Mouse (Mus musculus): ENCODE results near the gene Gjb6.

The Gjb6 gene

DNA sequence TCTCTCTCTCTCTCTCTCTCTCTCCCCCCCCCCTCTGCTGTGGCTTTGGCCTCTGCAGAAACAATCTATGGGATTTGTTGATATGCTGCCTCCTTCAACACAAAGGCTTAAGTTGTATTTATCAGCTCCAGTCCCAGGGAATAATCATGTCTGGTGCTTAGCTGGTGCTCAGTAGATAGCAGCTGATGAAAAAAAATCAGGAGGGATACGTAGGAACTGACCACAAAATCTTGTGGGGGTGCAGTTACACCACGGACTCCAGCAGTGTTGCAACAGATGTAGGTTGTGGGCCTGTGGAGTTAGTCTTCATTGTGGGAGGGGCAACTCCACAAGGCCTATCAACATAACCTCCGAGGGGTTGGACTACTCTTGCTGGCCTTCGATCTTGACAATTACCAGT lies 37.6 kb downstream of the Gjb6 start:
- in situ Hi-C loops (cut with MboI; ENCODE audit: low pct_unique_long_range_greater_than_20kb in 1 of 2, low sequenced_read_pairs in 2 of 2, unreplicated experiment in 1 of 2) = no loop called here

DNA sequence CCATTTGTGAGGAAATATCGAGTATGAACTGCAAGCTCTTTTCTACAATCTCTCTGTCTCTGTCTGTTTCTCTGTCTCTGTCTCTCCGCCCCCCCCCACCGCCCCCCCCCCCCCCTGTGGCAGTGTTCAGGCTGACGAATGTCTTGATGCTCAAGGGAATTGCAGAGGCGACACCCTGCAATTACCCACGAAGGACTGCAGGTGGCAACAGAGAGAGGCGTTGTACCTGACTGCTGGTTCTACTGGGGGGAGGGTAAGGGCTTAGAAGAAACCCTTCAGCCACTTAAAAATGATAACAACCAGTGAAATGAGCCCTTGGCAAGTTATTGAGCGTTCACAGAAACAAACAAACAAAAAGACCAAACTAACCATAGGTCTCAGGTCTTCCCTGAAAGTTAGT lies 40.4 kb downstream of the Gjb6 start:
- in situ Hi-C loops (cut with MboI; ENCODE audit: low pct_unique_long_range_greater_than_20kb in 1 of 2, low sequenced_read_pairs in 2 of 2, unreplicated experiment in 1 of 2) = no loop called here

DNA sequence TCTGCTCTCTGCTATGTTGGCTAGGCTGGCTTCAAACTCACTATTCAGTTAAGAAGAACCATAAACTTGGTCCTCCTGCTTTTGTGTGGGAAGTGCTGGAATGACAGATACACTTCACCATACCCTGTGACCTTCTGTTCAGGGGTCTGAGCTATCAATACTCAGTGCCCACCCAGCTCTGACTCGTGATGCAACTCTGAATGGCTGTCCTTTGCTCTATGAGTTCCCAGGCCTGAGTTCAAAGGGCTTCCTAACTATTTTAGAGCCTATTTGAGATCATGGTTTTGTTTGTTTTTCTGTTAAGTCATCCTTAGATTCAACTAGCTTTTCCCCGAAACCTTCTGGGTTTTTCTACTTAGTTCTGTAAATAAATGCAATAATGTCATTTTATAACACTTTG lies 43.4 kb downstream of the Gjb6 start:
- in situ Hi-C loops (cut with MboI; ENCODE audit: low pct_unique_long_range_greater_than_20kb in 1 of 2, low sequenced_read_pairs in 2 of 2, unreplicated experiment in 1 of 2) = no loop called here

DNA sequence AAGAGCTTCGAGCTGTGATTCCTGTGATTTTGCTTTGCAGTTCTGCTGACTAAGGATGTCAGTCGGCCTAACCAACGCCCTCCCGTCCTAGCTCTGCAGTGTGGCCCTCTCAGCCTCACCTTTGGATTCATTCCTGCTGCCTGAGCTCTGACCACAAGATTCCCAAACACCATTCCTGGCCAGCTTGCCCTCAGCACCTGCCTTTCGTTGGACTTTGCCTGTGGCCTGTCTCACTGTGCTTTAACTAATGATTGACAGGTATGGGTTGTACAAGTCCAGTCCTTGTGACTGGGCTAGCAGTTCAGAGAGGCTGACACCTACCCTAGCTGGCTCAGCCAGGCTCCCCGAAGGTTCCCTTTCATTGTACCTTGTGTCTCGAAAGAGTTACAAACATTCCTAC lies 44.3 kb downstream of the Gjb6 start:
- in situ Hi-C loops (cut with MboI; ENCODE audit: low pct_unique_long_range_greater_than_20kb in 1 of 2, low sequenced_read_pairs in 2 of 2, unreplicated experiment in 1 of 2) = loop anchor here in 1 of 2 experiments (10.0 kb wide), 1 partner anchor 256 kb away; no protein-coding TSS in a partner anchor

DNA sequence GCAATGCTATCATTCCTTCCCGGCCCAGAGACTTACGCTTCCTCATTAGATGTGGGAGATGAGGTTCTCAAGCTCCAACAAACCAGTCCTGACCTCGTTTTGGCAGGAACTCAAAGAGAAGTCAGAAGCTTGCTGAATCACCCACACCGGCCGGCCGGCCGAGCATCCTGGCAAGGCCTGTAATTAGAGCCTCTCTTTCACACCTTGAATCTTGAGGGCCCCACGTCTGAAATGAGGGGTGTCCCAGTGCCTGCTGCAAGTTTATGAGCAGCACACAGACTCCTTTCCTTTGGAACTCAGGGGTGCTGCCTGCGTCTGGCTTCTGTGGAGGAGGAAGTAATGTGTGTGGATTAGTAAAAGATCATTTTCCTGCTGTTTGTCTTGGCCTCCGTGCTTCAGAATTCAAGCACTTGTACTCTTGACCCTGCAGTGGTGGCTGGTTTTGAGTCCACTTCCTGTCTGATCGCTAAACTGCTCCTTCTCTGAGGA lies 49.2 kb downstream of the Gjb6 start:
- in situ Hi-C loops (cut with MboI; ENCODE audit: low pct_unique_long_range_greater_than_20kb in 1 of 2, low sequenced_read_pairs in 2 of 2, unreplicated experiment in 1 of 2) = loop anchor here in 1 of 2 experiments (10.0 kb wide), 1 partner anchor 261 kb away; no protein-coding TSS in a partner anchor

DNA sequence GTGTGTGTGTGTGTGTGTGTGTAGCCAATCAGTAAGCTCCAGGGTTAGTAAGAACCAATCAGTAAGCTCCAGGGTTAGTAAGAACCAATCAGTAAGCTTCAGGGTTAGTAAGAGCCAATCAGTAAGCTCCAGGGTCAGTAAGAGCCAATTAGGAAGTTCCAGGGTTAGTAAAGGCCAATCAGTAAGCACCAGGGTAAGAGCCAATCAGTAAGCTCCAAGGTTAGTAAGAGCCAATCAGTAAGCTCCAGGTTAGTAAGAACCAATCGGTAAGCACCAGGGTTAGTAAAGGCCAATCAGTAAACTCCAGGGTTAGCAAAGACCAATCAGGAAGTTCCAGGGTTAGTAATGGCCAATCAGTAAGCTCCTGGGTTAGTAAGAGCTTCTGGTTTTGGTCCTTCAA lies 50.5 kb downstream of the Gjb6 start:
- in situ Hi-C loops (cut with MboI; ENCODE audit: low pct_unique_long_range_greater_than_20kb in 1 of 2, low sequenced_read_pairs in 2 of 2, unreplicated experiment in 1 of 2) = loop anchor here in 1 of 2 experiments (10.0 kb wide), 1 partner anchor 262 kb away; no protein-coding TSS in a partner anchor

DNA sequence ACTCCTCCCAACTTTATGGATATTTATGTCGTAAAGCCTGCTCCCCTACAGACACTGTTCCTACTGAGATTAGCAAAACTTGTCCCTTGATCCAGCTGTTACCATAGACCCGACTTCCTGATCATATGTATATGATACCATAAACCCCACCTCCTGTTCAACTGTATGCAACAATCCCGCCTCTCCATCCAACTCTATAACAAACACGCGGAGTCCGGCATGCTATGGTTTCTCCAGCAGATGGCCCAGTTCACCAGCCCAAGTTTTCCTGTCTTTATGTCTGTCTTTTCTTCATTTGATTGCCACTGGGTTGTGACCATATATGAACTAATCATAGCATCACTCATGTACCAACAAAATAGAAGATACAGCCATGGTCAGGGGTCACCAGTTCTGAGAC lies 57.9 kb downstream of the Gjb6 start:
- in situ Hi-C loops (cut with MboI; ENCODE audit: low pct_unique_long_range_greater_than_20kb in 1 of 2, low sequenced_read_pairs in 2 of 2, unreplicated experiment in 1 of 2) = no loop called here
